Mouse (Mus musculus) hindlimb bud, embryonic 11.5 days (tissue): ENCODE measurements around the gene Mmp15.

Experiments
- DNase-seq: peaks from one replicate; pipeline ENCODE4 v3.0.0-alpha.2; 2012; ENCODE audit warnings: low read depth, low spot score; ENCODE audit errors: extremely low spot score

The Mmp15 gene

GRCm38 (mm10) chr8:95352151-95352870, at the start of gene Mmp15:
Mmp15 (plus strand) TSS chr8:95352268.
- DNase-seq = peak; percentile 22

GRCm38 (mm10) chr8:95302410-95302809, 49.7 kb upstream of the Mmp15 start:
- no peak for DNase-seq

GRCm38 (mm10) chr8:95305526-95305925, 46.5 kb upstream of the Mmp15 start:
- no peak for DNase-seq

- DNase-seq = no peak
These were observed 45.6 kb upstream of the Mmp15 start, which contains the start of gene Cngb1 for GRCm38 (mm10) chr8:95306431-95306830. Cngb1 (minus strand) TSS chr8:95306585.

- DNase-seq = no peak
These were observed 41.6 kb upstream of the Mmp15 start, which contains the start of gene Tepp for GRCm38 (mm10) chr8:95310342-95310970. Tepp (plus strand) TSS chr8:95310566.

- DNase-seq = no peak
These were observed 39.2 kb upstream of the Mmp15 start for GRCm38 (mm10) chr8:95312836-95313235.

GRCm38 (mm10) chr8:95313857-95314256, 38.2 kb upstream of the Mmp15 start:
- DNase-seq = no peak

GRCm38 (mm10) chr8:95314707-95315106, 37.4 kb upstream of the Mmp15 start:
- no peak for DNase-seq

GRCm38 (mm10) chr8:95315350-95315749, 36.7 kb upstream of the Mmp15 start:
- DNase-seq = no peak

GRCm38 (mm10) chr8:95320224-95321139, 31.6 kb upstream of the Mmp15 start:
- DNase-seq = no peak

- DNase-seq = no peak
These were observed 28.9 kb upstream of the Mmp15 start for GRCm38 (mm10) chr8:95323201-95323600.

- DNase-seq = no peak
These were observed 27.4 kb upstream of the Mmp15 start for GRCm38 (mm10) chr8:95324646-95325045.

GRCm38 (mm10) chr8:95326822-95327221, 25.2 kb upstream of the Mmp15 start:
- DNase-seq = no peak

- no peak for DNase-seq
These were observed 24.1 kb upstream of the Mmp15 start for GRCm38 (mm10) chr8:95327866-95328465.

GRCm38 (mm10) chr8:95330367-95330766, 21.7 kb upstream of the Mmp15 start:
- DNase-seq = no peak

- peak; percentile 18 for DNase-seq
These were observed 20.8 kb upstream of the Mmp15 start for GRCm38 (mm10) chr8:95331156-95331719.

GRCm38 (mm10) chr8:95331720-95332436, 20.2 kb upstream of the Mmp15 start, which contains the start of the genes Zfp319 and Usb1:
Zfp319 (minus strand) TSS chr8:95331950.
Usb1 (plus strand) TSS chr8:95332284.
- peak; percentile 70 for DNase-seq

GRCm38 (mm10) chr8:95332437-95333199, 19.4 kb upstream of the Mmp15 start:
- DNase-seq = no peak

GRCm38 (mm10) chr8:95335706-95336105, 16.4 kb upstream of the Mmp15 start:
- DNase-seq = no peak
